Mouse (Mus musculus) hindbrain, embryonic 12.5 days (tissue): ENCODE data around the gene Pdzd2. TPM values are rescaled to one million over a fixed set of nuclear protein-coding genes. Genes with fewer than 3 reads are reported as not detected.
"Not testable (repeated sequence)": the region's sequence is repeated elsewhere in the genome, so short reads cannot be mapped to it uniquely, and the experiment has no call there.

Experiments used
- ATAC-seq: fragments of 200-750 bp; cut with Nextera tagmentation; 2 replicates; pipeline ENCODE4 v1.8.0; 2017; ENCODE audit warnings: moderate TSS enrichment; ENCODE audit not compliant: low FRiP score
- H3K27ac ChIP-seq: fragments of 300-500 bp; sonication (generic); 2 replicates; pipeline ENCODE4 v1.5.1; 2016; ENCODE audit warnings: mild to moderate bottlenecking
- H3K27me3 ChIP-seq: fragments of 300-500 bp; sonication (generic); 2 replicates; pipeline ENCODE4 v1.6.1; 2016; ENCODE audit warnings: mild to moderate bottlenecking
- H3K36me3 ChIP-seq: fragments of 300-500 bp; sonication (generic); 2 replicates; pipeline ENCODE4 v1.6.1; 2016; ENCODE audit warnings: mild to moderate bottlenecking
- H3K4me1 ChIP-seq: fragments of 300-500 bp; sonication (generic); 2 replicates; pipeline ENCODE4 v1.6.1; 2016
- H3K4me2 ChIP-seq: fragments of 300-500 bp; sonication (generic); replicated peaks from 2 replicates; pipeline ENCODE4 v1.6.1; 2016; ENCODE audit warnings: mild to moderate bottlenecking
- H3K4me3 ChIP-seq: fragments of 300-500 bp; sonication (generic); 2 replicates; pipeline ENCODE4 v1.5.1; 2016; ENCODE audit warnings: mild to moderate bottlenecking
- H3K9ac ChIP-seq: fragments of 300-500 bp; sonication (generic); 2 replicates; pipeline ENCODE4 v1.6.1; 2016; ENCODE audit warnings: mild to moderate bottlenecking, moderate library complexity
- H3K9me3 ChIP-seq: fragments of 300-500 bp; sonication (generic); replicated peaks from 2 replicates; pipeline ENCODE4 v1.6.1; 2016; ENCODE audit warnings: mild to moderate bottlenecking
- WGBS: fragments of 180-500 bp; shearing (Covaris S2); methylation state at CpG from one replicate; pipeline ENCODE4 v1.1.7; 2016; 5-methylcytosine and 5-hydroxymethylcytosine counted together
- polyA plus RNA-seq: library from polyadenylated mRNA; unstranded; fragments of >200 nt; fragmentation: Nextera tagmentation; extraction: Ambion mirVana; gene quantifications from 2 replicates; pipeline ENCODE4 v1.2.1, GENCODE M21; 2016

The Pdzd2 gene
- polyA plus RNA-seq, 1 experiment from 2014 or later, result 8.7 TPM

GRCm38 (mm10) chr15:12368850-12369249, 370.9 kb downstream of the Pdzd2 start:
- no peak overlapping the region for H3K9ac ChIP-seq
- H3K4me2 ChIP-seq, result no peak overlapping the region
- H3K27ac ChIP-seq, result no peak overlapping the region
- H3K9me3 ChIP-seq, result no peaks in the 10 kb centered on the region
- 92% methylated on average over 4 of the region's 4 CpGs for WGBS
- H3K27me3 ChIP-seq, result peaks cover 5% of the 10 kb centered on the region; the same call in 1 of the 2 replicates
- ATAC-seq, result no peak
- no peak overlapping the region for H3K4me3 ChIP-seq
- H3K36me3 ChIP-seq, result no peaks in the 10 kb centered on the region
- peaks cover 25% of the 10 kb centered on the region for H3K4me1 ChIP-seq

DNA sequence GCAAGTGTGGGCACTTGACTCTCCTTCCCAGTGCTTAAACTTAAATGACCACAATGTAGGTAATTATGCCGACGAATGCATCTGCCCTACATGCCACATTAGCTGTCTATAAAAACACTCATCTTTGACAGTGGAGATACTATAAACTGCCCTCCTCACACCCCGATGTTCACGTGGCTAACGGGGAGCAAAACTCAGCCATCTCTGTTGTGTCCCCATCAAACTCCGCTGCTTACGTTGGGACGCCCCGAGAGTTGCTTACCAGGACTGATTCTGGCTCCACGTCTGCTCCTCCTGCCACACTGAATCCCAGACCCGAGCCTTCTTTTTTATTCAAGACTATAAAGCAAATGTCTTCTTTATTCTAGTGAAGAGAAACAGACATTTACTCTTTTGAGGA, 371.4 kb downstream of the Pdzd2 start:
- 68% methylated on average over 11 of the region's 11 CpGs for WGBS
- no peak for ATAC-seq
- H3K4me1 ChIP-seq, result peaks cover 25% of the 10 kb centered on the region

DNA sequence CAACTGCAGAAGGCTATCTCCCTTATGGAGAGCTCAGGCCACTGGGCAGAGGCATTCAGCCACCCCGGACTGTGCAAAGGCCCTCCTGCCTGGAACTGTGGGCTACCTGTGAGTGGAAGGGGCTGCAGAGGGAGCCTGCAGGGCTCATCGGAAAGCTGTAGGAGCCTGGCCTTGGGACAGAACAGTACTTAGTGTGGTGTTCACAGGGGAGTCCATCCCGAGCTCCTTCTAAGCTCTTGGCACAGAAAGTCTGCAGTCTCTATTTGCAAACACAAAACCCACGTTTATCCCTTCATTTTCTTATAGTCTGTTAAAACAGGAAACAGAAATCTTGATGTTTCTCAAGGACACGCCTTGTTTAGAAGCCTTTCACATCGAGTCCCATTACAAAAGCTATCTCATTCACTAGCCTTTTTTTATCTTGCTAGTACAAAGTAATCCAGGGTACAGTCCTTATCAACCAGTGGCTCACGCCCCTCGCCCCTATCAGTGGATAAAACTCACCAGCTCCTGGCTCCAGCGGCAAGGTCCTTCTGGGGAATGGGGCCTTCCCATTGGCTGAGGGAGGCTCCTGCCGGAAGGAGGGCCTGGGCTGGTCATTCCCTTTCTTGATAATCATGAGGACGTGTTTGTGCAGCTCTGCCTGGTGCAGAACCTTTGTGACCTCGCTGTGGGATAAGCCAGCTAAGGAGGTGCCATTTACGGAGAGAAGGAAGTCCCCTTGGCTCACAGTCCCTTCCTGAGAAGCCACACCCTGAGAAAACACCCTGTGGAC, 372.2 kb downstream of the Pdzd2 start:
- Histone ChIP-seq H3K4me2 (no peak overlapping the region), H3K27me3 (no peaks in the 10 kb centered on the region), H3K9me3 (no peaks in the 10 kb centered on the region), H3K9ac (no peak overlapping the region), H3K4me1 (peaks cover 25% of the 10 kb centered on the region), H3K36me3 (no peaks in the 10 kb centered on the region), H3K27ac (peak overlapping the region; percentile 14; the same call in 1 of the 2 replicates), H3K4me3 (no peak overlapping the region)
- 58% methylated on average over 13 of the region's 13 CpGs for WGBS
- ATAC-seq, result no peak

More for the DNA sequence above, 371.4 kb downstream of the Pdzd2 start:
- Histone ChIP-seq H3K4me3 (no peak overlapping the region), H3K27me3 (peaks cover 1% of the 10 kb centered on the region; the same call in 1 of the 2 replicates), H3K36me3 (no peaks in the 10 kb centered on the region), H3K27ac (no peak overlapping the region), H3K9me3 (no peaks in the 10 kb centered on the region), H3K4me2 (no peak overlapping the region), H3K9ac (no peak overlapping the region)

DNA sequence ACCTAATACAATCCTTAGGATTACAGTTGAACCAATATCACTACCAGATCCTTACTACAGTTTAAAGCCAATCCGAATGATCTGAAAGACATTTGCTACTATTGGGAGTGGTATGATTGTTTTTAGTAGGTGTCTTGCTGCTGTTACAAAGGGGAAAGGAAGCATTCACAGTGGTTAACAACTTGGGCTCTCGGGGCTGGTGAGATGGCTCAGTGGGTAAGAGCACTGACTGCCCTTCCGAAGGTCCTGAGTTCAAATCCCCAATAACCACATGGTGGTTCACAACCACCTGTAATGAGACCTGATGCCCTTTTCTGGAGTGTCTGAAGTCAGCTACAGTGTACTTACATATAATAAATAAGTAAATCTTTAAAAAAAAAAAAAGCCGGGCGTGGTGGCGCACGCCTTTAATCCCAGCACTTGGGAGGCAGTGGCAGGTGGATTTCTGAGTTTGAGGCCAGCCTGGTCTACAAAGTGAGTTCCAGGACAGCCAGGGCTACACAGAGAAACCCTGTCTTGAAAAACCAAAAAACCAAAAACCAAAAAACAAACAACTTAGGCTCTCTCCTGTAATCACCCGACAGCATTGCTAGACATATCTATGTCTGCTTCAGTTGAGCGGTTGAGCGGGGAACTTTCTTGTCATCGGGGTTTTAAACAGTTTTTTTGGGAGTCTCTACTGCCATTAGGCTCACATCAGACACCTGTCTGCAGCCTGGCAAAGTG, 373.0 kb downstream of the Pdzd2 start:
- H3K27ac ChIP-seq, result peak overlapping the region; percentile 62
- H3K9me3 ChIP-seq, H3K27me3 ChIP-seq, H3K4me2 ChIP-seq, ATAC-seq, H3K9ac ChIP-seq, H3K4me3 ChIP-seq, H3K36me3 ChIP-seq: not testable (repeated sequence)
- peaks cover 25% of the 10 kb centered on the region for H3K4me1 ChIP-seq
- whole genome bisulfite sequencing, result 92% methylated on average over 11 of the region's 11 CpGs

DNA sequence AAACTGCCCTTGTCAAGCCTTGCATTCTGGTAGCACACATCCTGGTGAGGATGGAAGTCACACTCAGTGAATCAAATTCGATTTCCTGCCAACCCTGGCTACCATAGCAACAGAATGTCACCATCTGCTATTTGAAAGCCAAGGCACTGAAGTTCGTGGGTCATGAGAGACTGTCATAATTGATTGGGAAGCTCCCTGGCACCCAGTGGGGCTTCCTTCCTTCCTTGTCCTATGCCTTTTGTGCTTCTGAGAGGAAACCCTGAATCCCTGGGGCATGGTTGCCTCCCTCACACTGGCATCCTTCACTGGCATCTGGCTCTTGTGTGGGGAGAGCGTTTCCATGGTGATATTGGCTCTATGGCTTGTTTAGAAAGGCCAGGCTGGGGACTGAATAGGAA, 373.7 kb downstream of the Pdzd2 start:
- peaks cover 25% of the 10 kb centered on the region for H3K4me1 ChIP-seq
- ATAC-seq, result peak; percentile 94
- 29% methylated on average over 3 of the region's 3 CpGs for WGBS
- H3K36me3 ChIP-seq, result no peaks in the 10 kb centered on the region
- H3K4me3 ChIP-seq, result no peak overlapping the region
- H3K27ac ChIP-seq, result peak overlapping the region; percentile 62
- H3K9me3 ChIP-seq, result no peaks in the 10 kb centered on the region
- H3K27me3 ChIP-seq, result no peaks in the 10 kb centered on the region
- H3K9ac ChIP-seq, result no peak overlapping the region
- H3K4me2 ChIP-seq, result no peak overlapping the region

- H3K36me3 ChIP-seq, result no peaks in the 10 kb centered on the region
- H3K9ac ChIP-seq, result no peak overlapping the region
- H3K4me3 ChIP-seq, result no peak overlapping the region
- H3K27me3 ChIP-seq, result no peaks in the 10 kb centered on the region
- no peak for ATAC-seq
- H3K4me2 ChIP-seq, result no peak overlapping the region
- H3K9me3 ChIP-seq, result no peaks in the 10 kb centered on the region
- H3K4me1 ChIP-seq, result peaks cover 25% of the 10 kb centered on the region
- 68% methylated on average over 15 of the region's 15 CpGs for WGBS
- H3K27ac ChIP-seq, result peak overlapping the region; percentile 62
Observed at GRCm38 (mm10) chr15:12365416-12366071, 374.2 kb downstream of the Pdzd2 start.

DNA sequence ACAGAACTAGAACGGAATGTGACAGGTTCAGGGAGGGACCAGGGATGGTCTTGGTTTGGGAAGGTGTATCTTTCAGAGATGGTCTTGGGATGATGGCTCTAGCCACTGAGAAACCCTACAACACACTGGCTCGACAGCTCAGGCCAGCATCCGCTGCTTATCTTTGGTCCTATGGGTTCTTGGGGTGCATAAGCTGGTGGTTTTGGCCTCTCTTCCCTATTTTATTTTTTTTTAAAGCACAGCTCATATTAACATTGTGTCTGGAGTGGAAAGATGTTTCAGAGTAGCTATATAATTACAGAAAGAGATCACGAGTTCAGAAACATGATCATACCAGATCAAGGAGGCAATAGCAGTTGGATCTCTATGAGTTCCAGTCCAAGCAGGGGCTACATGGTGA, 375.6 kb downstream of the Pdzd2 start:
- H3K4me3 ChIP-seq, result no peak overlapping the region
- no peaks in the 10 kb centered on the region for H3K36me3 ChIP-seq
- no peak overlapping the region for H3K4me2 ChIP-seq
- H3K27me3 ChIP-seq, result no peaks in the 10 kb centered on the region
- peaks cover 25% of the 10 kb centered on the region for H3K4me1 ChIP-seq
- no peak overlapping the region for H3K9ac ChIP-seq
- H3K27ac ChIP-seq, result no peak overlapping the region
- no peaks in the 10 kb centered on the region for H3K9me3 ChIP-seq
- whole genome bisulfite sequencing, result 88% methylated on average over 4 of the region's 4 CpGs
- no peak for ATAC-seq

DNA sequence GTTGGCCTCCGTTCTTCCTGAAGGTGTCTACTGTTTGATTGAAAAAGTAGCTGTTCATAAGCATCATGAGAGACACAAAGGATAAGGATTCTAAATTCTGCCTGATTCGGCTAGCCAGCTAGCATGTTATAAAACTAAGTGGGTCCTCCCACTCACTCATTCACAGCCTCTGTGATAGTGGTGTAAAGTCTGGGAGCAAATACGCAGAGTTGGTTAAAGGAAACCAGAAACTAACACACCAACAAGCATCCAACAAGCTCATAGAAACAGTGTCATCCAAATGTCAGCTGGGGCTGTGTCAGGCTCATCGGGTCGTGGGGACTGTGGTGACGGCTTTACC, 377.1 kb downstream of the Pdzd2 start:
- no peak overlapping the region for H3K9ac ChIP-seq
- H3K4me1 ChIP-seq, result peaks cover 20% of the 10 kb centered on the region
- WGBS, result 90% methylated on average over 6 of the region's 6 CpGs
- H3K4me2 ChIP-seq, result no peak overlapping the region
- H3K36me3 ChIP-seq, result no peaks in the 10 kb centered on the region
- no peak for ATAC-seq
- no peaks in the 10 kb centered on the region for H3K9me3 ChIP-seq
- no peak overlapping the region for H3K27ac ChIP-seq
- H3K27me3 ChIP-seq, result no peaks in the 10 kb centered on the region
- no peak overlapping the region for H3K4me3 ChIP-seq

- H3K4me1 ChIP-seq, result peaks cover 17% of the 10 kb centered on the region
- no peak overlapping the region for H3K4me2 ChIP-seq
- no peak for ATAC-seq
- WGBS, result 89% methylated on average over 14 of the region's 14 CpGs
- H3K27me3 ChIP-seq, result no peaks in the 10 kb centered on the region
- H3K36me3 ChIP-seq, result no peaks in the 10 kb centered on the region
- no peak overlapping the region for H3K9ac ChIP-seq
- no peak overlapping the region for H3K27ac ChIP-seq
- no peaks in the 10 kb centered on the region for H3K9me3 ChIP-seq
- H3K4me3 ChIP-seq, result no peak overlapping the region
Observed at GRCm38 (mm10) chr15:12362001-12362700, 377.6 kb downstream of the Pdzd2 start.

- H3K4me2 ChIP-seq, result no peak overlapping the region
- H3K4me3 ChIP-seq, result no peak overlapping the region
- no peak overlapping the region for H3K9ac ChIP-seq
- H3K27ac ChIP-seq, result no peak overlapping the region
- peaks cover 4% of the 10 kb centered on the region; the same call in 1 of the 2 replicates for H3K4me1 ChIP-seq
- H3K27me3 ChIP-seq, result no peaks in the 10 kb centered on the region
- WGBS, result 78% methylated on average over 19 of the region's 19 CpGs
- no peak for ATAC-seq
- H3K36me3 ChIP-seq, result 0 out of 2 replicates have a peak, but pooled peaks cover 8% of the 10 kb centered on the region
- no peaks in the 10 kb centered on the region for H3K9me3 ChIP-seq
Observed at GRCm38 (mm10) chr15:12360519-12361212, 379.1 kb downstream of the Pdzd2 start.

- H3K4me1 ChIP-seq, result no peaks in the 10 kb centered on the region
- H3K4me3 ChIP-seq, result no peak overlapping the region
- WGBS, result 93% methylated on average over 5 of the region's 5 CpGs
- H3K27me3 ChIP-seq, result no peaks in the 10 kb centered on the region
- no peak overlapping the region for H3K9ac ChIP-seq
- H3K9me3 ChIP-seq, result no peaks in the 10 kb centered on the region
- H3K27ac ChIP-seq, result no peak overlapping the region
- H3K36me3 ChIP-seq, result peaks cover 24% of the 10 kb centered on the region
- ATAC-seq, result no peak
- H3K4me2 ChIP-seq, result no peak overlapping the region
Observed at GRCm38 (mm10) chr15:12358384-12358783, 381.3 kb downstream of the Pdzd2 start.
